Mouse (Mus musculus): Measurements from ENCODE around the gene Ly6g6f.
A peak's percentile ranks its signal among the peaks of the same experiment; 100 is the strongest.

The Ly6g6f gene

GRCm38 (mm10) chr17:35079778-35080177, 5.6 kb downstream of the Ly6g6f start:
- no peak for DNase-seq (ENCODE audit: low read depth, low spot score)

DNA sequence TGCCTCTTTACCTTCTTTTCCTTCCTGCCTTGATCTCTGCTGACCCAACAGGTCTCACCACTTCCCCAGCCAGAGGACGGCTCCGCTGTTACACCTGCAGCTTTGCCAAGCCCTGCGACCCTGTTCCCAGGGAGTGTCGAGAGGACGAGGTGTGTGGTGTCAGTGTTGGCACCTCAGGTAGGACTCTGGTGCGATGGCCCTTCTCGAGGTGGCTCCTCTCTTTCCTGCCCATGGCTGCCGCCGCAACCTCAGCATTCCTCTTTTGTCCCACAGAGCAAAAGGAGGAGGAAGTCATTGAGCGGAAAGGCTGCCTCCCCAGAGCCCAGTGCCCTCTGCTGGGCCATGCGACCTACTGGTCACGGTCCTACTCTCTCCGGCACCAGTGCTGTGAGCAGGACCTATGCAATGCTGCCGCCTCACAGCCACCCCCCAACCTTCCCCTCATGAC, 7.6 kb downstream of the Ly6g6f start, which contains the start of gene Ly6g6d:
Ly6g6d (minus strand) TSS at position 280 of the 448 bp plus-strand sequence.
- DNase-seq (ENCODE audit: low read depth, low spot score) = no peak

- no peak for DNase-seq (ENCODE audit: low read depth, low spot score)
Observed at GRCm38 (mm10) chr17:35077285-35077684, 8.1 kb downstream of the Ly6g6f start.

DNA sequence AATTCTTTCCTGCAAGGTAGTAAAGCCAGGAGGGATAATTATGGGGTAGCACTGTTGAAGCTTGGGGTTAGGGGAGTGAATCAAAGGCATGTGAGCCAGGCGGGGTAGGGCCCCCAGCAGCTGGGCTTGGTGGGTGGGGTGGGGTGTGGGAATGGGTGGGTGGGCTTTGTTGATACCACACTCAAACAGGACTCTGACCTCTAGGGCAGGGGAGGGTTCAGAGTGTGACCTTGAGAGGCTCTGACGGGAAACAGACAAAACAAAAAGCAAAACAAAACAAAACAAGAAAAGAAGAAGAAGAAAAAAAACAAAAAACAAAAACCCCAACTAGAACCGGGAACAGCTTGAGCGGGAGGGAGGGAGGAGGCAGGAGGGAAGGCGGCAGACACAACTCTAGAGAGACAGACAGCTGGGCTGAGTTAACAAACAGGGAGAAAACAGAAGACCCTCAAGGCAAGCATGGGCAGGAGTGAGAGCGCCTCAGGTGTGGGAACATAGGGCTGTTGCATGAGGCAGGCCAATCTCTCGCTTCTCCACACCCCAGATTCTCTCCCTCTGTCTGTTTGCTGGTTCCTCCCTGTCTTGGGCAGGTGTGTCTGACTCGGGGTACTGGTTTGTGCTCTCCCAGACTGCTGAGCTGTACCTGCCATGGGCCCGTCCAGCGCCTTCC, 8.8 kb downstream of the Ly6g6f start, which contains the start of gene Ly6g6e:
Ly6g6e (plus strand) TSS at position 396 of the 670 bp plus-strand sequence.
- no peak for DNase-seq (ENCODE audit: low read depth, low spot score)

DNA sequence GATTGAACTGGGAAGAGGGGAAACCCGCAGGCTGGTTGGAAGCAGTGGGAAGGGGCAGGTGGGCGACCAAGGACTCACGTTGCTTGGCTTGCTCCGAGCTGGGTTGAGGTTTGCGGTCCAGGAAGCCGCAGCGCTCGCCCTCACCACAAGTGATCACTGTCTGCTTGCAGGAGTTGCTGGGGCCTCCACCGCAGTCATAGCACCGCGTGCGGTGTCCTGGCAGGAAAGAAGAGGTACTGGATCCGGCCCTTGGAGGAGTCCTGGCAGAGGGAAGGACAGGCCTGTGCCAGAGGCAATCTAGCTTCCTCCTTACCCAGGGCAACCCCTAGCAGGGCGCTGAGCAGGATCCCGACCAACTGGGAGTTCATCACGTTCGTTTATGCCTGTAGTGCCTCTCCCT, 11.3 kb downstream of the Ly6g6f start:
- DNase-seq (ENCODE audit: low read depth, low spot score) = no peak

- no peak for DNase-seq (ENCODE audit: low read depth, low spot score)
Observed at GRCm38 (mm10) chr17:35071454-35071853, 14.0 kb downstream of the Ly6g6f start.

GRCm38 (mm10) chr17:35070556-35071229, 14.7 kb downstream of the Ly6g6f start:
- no peak for DNase-seq (ENCODE audit: low read depth, low spot score)

GRCm38 (mm10) chr17:35068213-35068914, 17.0 kb downstream of the Ly6g6f start:
- DNase-seq (ENCODE audit: low read depth, low spot score) = no peak

- no peak for DNase-seq (ENCODE audit: low read depth, low spot score)
Observed at GRCm38 (mm10) chr17:35066084-35066483, 19.3 kb downstream of the Ly6g6f start, which contains the start of gene Mpig6b. Gene Mpig6b, minus strand, starts transcription at chr17:35066184.

- peak; percentile 54 for DNase-seq (ENCODE audit: low read depth, low spot score)
Observed at GRCm38 (mm10) chr17:35064951-35065947, 20.2 kb downstream of the Ly6g6f start, which contains the start of gene Ly6g6c. Gene Ly6g6c, plus strand, starts transcription at chr17:35065388.

DNA sequence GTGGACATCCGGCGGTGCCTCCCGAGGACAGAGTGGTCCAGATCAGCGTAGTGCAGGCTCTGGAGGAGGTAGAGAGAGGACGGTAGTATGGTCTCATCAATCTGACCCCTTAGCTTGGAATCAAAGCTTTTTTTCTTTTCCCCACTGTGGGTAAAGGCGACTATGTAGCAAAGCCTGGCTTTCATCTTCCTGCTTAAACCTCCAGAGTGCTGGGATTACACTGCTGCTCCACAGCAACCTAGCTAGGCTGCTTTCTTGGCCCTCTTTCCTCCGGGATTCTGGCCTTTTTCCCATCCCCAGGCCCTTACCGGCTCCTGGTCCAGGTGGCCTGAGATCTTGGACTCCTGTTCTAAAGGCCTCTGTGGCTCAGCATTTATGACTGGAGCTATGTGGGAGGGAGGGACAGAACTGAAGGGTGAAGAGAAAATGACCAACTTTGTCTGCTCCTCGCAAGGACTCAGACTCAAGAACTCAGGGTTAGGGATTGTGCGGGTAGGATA, 21.0 kb downstream of the Ly6g6f start:
- no peak for DNase-seq (ENCODE audit: low read depth, low spot score)

GRCm38 (mm10) chr17:35063466-35063865, 21.9 kb downstream of the Ly6g6f start:
- no peak for DNase-seq (ENCODE audit: low read depth, low spot score)

DNA sequence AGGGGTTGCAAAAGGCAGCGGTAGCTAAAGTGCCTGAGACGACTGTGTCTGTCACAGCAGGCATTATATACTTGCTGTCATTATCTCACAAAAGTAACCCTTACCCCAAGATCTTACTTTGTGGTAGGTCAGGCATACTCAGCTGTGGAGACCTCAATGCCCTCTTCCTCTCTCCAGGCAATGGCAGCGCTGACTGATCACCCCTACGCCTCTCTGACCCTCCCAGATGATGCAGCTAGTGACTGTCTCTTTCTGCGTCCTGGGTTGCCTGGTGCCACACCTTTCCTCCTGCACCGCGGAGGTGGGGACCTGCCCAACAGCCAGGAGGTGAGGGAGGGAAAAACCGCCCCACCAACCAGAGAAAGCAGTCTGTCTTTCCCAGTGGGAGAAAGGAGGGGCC, 24.1 kb downstream of the Ly6g6f start:
- no peak for DNase-seq (ENCODE audit: low read depth, low spot score)

GRCm38 (mm10) chr17:35060737-35061297, 24.6 kb downstream of the Ly6g6f start:
- DNase-seq (ENCODE audit: low read depth, low spot score) = no peak

DNA sequence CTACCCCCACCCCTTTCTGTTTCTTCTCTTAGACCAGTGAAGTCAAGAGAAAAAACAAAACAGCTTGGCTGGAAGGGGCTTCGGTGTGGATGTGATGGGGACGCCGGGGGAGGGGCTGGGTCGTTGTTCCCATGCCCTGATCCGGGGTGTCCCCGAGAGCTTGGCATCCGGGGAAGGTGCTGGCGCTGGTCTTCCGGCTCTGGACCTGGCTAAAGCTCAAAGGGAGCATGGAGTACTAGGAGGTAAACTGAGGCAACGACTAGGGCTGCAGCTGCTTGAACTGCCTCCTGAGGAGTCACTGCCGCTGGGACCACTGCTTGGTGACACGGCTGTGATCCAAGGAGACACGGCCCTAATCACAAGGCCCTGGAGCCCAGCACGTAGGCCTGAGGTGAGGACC, 25.3 kb downstream of the Ly6g6f start:
- DNase-seq (ENCODE audit: low read depth, low spot score) = no peak

DNA sequence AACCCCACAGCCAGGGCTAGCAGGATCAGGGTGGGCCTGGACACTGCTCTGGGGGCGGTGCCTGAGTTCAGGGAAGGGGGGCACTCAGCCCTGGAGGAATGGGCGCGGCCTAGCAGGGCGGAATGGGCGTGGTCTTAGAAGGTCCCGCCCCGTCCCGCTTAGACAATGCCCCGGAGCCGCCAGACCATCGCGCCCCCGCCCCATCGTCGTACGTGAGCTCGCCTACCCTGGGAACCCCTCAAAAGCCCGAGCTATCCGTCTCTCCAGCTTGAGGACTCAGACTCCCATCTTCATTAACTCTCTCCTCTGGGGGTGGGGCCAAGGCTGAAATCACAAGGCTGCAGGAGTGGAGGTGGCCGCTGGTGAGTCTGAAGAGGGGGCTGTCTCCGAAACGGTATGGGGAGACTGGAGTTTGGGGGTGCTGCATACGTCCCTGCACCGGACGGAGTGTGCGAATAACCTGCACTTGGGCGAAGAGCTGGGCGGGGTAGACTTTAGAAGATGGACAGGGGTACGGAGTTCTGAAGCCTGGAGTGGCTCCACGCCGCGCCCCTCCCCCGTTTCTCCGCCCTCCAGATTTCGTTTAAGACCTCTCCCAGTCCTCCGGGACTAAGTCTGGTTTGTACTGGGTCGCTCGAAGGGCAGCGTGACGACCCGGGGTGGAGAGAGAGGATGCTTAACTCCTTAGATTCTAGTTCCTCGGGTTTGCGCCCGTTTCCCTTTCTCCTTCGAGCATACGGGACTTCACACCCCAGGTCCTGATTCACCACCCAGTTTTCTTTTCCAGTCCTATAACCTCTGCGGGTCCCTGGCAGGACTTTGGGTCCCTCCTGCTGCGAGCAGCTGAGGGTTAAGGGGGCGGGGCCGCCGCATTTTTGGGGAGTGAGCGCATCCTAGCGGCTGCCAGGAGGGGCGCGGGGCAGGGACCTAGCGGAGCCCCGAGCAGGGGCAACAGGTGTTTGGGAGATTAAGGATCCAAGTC, 26.2 kb downstream of the Ly6g6f start, which contains the start of gene Ddah2:
Ddah2 (plus strand) TSS at position 125 of the 982 bp plus-strand sequence.
- DNase-seq (ENCODE audit: low read depth, low spot score) = peak; percentile 91

DNA sequence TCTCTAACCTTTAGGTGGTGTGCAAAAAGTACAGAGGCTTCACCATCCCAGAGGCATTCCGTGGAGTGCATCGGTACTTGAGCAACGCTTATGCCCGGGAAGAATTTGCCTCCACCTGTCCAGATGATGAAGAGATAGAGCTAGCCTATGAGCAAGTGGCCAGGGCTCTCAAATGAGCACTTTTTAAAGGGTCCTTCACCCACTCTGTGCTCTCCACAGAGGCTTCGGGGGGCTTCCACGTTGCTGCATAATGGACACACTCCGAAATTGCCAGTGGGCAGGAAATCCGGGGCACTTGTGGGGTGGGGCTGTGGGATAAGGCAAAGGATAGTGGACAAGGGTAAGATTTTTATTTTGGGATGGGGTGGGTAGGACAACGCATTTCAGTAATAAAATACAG, 27.1 kb downstream of the Ly6g6f start:
- DNase-seq (ENCODE audit: low read depth, low spot score) = no peak

DNA sequence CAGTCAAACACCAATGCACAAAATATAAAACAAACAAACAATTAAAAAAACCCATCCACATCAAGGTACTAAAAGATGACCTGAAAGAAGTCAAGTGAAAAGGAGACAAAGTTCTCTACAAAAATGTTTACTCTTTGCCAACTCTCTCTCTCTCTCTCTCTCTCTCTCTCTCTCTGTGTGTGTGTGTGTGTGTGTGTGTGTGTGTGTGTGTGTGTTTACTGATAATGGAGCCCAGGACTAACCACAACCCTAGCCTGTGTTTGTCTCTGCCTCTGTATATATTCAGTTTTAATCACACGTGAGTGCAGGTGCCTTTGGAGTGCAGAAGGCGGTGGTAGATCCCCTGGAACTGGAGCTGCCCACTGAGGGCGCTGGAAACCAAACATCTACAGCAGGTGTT, 28.3 kb downstream of the Ly6g6f start:
- no peak for DNase-seq (ENCODE audit: low read depth, low spot score)
